Mouse (Mus musculus) C2C12 (cell line): Measurements from ENCODE around the gene Slc44a4. TPM values are rescaled to one million over a fixed set of nuclear protein-coding genes. Genes with fewer than 3 reads are reported as not detected.

Experiments used
- H3K27me3 ChIP-seq: one replicate; pipeline ENCODE4 v1.6.1; 2011; ENCODE audit not compliant: control insufficient read depth, insufficient read depth, insufficient read length
- H3K36me3 ChIP-seq: one replicate; pipeline ENCODE4 v1.6.1; 2011; ENCODE audit not compliant: control insufficient read depth, insufficient read depth
- H3K4me3 ChIP-seq: one replicate; pipeline ENCODE4 v1.5.1; 2011; ENCODE audit warnings: mild to moderate bottlenecking, control low read depth; ENCODE audit not compliant: poor library complexity, insufficient read depth, severe bottlenecking
- H3K79me2 ChIP-seq: one replicate; pipeline ENCODE4 v1.6.1; 2011; ENCODE audit not compliant: control insufficient read depth, insufficient read depth
- H3K79me3 ChIP-seq: one replicate; pipeline ENCODE4 v1.6.1; 2011; ENCODE audit warnings: low read depth, control low read depth
- H3ac ChIP-seq: one replicate; pipeline ENCODE3; 2011; ENCODE audit warnings: low read depth; ENCODE audit not compliant: control insufficient read depth, insufficient read length
- CEBPB ChIP-seq: IDR thresholded peaks from one replicate; pipeline ENCODE4 v1.6.1; 2011; ENCODE audit warnings: low read depth, mild to moderate bottlenecking, control low read depth, moderate library complexity
- CTCF ChIP-seq: IDR thresholded peaks from one replicate; pipeline ENCODE4 v1.5.1; 2011; ENCODE audit not compliant: control insufficient read depth, insufficient read depth, insufficient read length
- FOSL1 ChIP-seq: IDR thresholded peaks from one replicate; pipeline ENCODE4 v1.8.0; 2011; ENCODE audit warnings: mild to moderate bottlenecking, low read length; ENCODE audit not compliant: poor library complexity, insufficient read depth, severe bottlenecking
- MAX ChIP-seq: IDR thresholded peaks from one replicate; pipeline ENCODE4 v1.6.1; 2011; ENCODE audit warnings: mild to moderate bottlenecking, control low read depth
- MYOD1 ChIP-seq: IDR thresholded peaks from one replicate; pipeline ENCODE4 v1.6.1; 2011; ENCODE audit warnings: low read depth; ENCODE audit not compliant: control insufficient read depth, insufficient read length
- MYOG ChIP-seq: IDR thresholded peaks from one replicate; pipeline ENCODE4 v1.6.1; 2011; ENCODE audit not compliant: control insufficient read depth, insufficient read length; ENCODE audit errors: extremely low read depth
- USF1 ChIP-seq: IDR thresholded peaks from one replicate; pipeline ENCODE4 v1.6.1; 2011; ENCODE audit warnings: low read depth, mild to moderate bottlenecking, control low read depth, moderate library complexity
- polyA plus RNA-seq: library from polyadenylated mRNA; unstranded; fragments of >200 nt; fragmentation: generic; extraction: Trizol; gene quantifications from one replicate; pipeline ENCODE4 v1.2.1, GENCODE M21; 2012; ENCODE audit warnings: missing spikeins

Gene Slc44a4
- polyA plus RNA-seq, 1 experiment = 0.06 TPM

DNA sequence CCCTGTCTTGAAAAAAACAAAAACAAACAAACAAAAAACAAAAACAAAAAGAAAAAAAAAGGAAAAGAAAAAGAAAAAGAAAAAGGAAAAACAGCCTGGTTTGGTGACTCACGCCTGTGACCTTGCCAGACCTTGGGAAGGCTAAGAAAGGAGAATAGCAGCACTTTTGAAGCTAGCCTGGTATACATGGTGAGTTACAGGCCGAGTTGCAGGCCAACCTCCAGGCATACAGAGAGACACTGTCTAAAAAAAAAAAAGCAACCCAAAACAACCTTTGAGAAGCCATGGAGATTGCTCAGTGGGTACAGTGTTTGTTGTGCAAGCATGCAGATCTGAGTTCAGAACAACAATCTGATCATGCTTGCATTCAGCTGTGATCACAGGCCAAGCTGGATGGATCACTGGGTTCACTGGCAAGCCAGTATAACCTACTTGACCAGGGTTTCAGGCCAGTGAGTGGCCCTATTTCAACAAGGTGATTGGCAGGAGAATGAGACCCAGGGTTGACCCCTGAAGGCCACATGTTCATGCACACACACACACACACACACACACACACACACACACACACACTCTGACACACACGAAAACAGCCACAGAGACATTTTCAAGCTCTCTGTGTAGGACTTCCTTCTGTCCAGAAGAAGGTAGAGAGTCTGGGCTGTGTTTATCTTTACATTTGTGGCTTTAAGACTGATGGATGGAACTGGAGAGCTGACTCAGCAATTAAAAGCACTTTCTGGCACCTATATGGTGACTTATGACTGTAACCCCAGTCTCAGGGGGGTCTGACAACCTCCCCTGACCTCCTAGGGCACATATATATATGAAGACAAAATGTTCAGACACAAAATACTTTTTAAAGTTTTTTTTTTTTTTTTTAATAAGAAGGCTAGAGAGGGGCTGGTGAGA is 61.6 kb downstream of the Slc44a4 start:
- no peaks in the 10 kb centered on the region for H3K27me3 ChIP-seq
- H3ac ChIP-seq = no peak overlapping the region
- peaks cover 7% of the 10 kb centered on the region for H3K79me3 ChIP-seq
- no peak overlapping the region for H3K4me3 ChIP-seq
- H3K79me2 ChIP-seq = peaks cover 12% of the 10 kb centered on the region
- TF ChIP-seq CEBPB = no peak
- TF ChIP-seq CTCF = no peak
- no peak for TF ChIP-seq MYOG
- TF ChIP-seq MYOD1 = no peak
- TF ChIP-seq USF1 = no peak
- no peak for TF ChIP-seq MAX
- TF ChIP-seq FOSL1 = no peak
- H3K36me3 ChIP-seq = no peaks in the 10 kb centered on the region

DNA sequence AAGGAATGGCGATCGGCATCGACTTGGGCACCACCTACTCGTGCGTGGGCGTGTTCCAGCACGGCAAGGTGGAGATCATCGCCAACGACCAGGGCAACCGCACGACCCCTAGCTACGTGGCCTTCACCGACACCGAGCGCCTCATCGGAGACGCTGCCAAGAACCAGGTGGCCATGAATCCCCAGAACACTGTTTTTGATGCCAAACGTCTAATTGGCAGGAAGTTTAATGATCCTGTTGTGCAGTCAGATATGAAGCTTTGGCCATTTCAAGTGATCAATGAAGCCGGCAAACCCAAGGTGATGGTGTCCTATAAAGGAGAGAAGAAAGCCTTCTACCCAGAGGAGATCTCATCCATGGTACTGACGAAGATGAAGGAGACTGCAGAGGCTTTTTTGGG is 62.7 kb downstream of the Slc44a4 start:
- TF ChIP-seq FOSL1 (no peak), MAX (no peak), MYOG (no peak), MYOD1 (no peak)
- no peak overlapping the region for H3ac ChIP-seq
- H3K79me3 ChIP-seq = peaks cover 13% of the 10 kb centered on the region
- H3K79me2 ChIP-seq = peaks cover 23% of the 10 kb centered on the region
- H3K4me3 ChIP-seq = no peak overlapping the region
- H3K27me3 ChIP-seq = no peaks in the 10 kb centered on the region
- no peaks in the 10 kb centered on the region for H3K36me3 ChIP-seq

DNA sequence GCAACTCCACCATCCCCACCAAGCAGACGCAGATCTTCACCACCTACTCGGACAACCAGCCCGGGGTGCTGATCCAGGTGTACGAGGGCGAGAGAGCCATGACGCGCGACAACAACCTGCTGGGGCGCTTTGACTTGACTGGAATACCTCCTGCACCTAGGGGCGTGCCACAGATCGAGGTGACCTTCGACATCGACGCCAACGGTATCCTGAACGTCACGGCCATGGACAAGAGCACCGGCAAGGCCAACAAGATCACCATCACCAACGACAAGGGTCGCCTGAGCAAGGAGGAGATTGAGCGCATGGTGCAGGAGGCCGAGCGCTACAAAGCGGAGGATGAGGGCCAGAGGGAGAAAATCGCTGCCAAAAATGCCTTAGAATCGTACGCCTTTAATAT is 64.0 kb downstream of the Slc44a4 start:
- no peak overlapping the region for H3K4me3 ChIP-seq
- H3K79me2 ChIP-seq = peaks cover 36% of the 10 kb centered on the region
- H3K79me3 ChIP-seq = peaks cover 26% of the 10 kb centered on the region
- H3ac ChIP-seq = no peak overlapping the region
- TF ChIP-seq MAX (no peak), CEBPB (no peak), FOSL1 (no peak), MYOG (no peak), CTCF (no peak), MYOD1 (no peak)
- no peaks in the 10 kb centered on the region for H3K27me3 ChIP-seq
- peaks cover under 1% of the 10 kb centered on the region for H3K36me3 ChIP-seq

DNA sequence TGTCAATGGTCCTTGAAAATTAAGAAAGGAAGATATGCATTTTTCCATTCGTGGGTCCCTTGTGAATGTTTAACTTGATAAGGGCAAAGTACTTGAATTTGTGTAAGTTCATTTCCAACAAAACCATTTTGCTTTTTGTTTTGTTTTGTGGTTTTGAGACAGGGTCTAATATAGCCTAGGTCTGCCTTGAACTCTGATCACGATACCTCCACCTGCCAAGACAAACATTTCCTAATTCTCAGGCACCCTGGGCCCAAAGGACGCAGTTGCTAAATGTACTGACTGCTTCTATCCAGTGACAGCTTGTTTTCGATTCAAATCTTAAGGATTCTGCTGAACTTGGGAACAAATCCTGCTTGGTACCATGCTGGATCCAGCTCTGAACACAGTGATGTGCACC is 65.4 kb downstream of the Slc44a4 start:
- TF ChIP-seq FOSL1 = no peak
- TF ChIP-seq USF1 = no peak
- no peak for TF ChIP-seq MYOD1
- no peak for TF ChIP-seq CTCF
- no peak for TF ChIP-seq MYOG
- TF ChIP-seq MAX = no peak
- TF ChIP-seq CEBPB = no peak
- H3K4me3 ChIP-seq = no peak overlapping the region
- peaks cover 50% of the 10 kb centered on the region for H3K79me2 ChIP-seq
- H3K27me3 ChIP-seq = no peaks in the 10 kb centered on the region
- H3ac ChIP-seq = no peak overlapping the region
- peaks cover 38% of the 10 kb centered on the region for H3K79me3 ChIP-seq
- H3K36me3 ChIP-seq = peaks cover 3% of the 10 kb centered on the region

Other genes with a start within 250 kb of the Slc44a4 start
- 0.02 TPM for gene Tnxb, start 243.9 kb upstream of the Slc44a4 start, polyA plus RNA-seq
- gene C4b, start 170.6 kb upstream of the Slc44a4 start, polyA plus RNA-seq = not detected
- gene Cyp21a1, start 109.9 kb upstream of the Slc44a4 start, polyA plus RNA-seq = not detected
- 35.9 TPM for gene Stk19, start 77.5 kb upstream of the Slc44a4 start, polyA plus RNA-seq
- 27.2 TPM for gene Dxo, start 77.4 kb upstream of the Slc44a4 start, polyA plus RNA-seq
- gene Skiv2l, start 64.3 kb upstream of the Slc44a4 start, polyA plus RNA-seq = 28.1 TPM
- 75.1 TPM for gene Nelfe, start 64.1 kb upstream of the Slc44a4 start, polyA plus RNA-seq
- gene Cfb, start 51.9 kb upstream of the Slc44a4 start, polyA plus RNA-seq = 0.28 TPM
- gene Zbtb12, start 35.0 kb upstream of the Slc44a4 start, polyA plus RNA-seq = 15.2 TPM
- not detected for gene Gm20547, start 32.4 kb upstream of the Slc44a4 start, polyA plus RNA-seq
- 0.32 TPM for gene C2, start 16.2 kb upstream of the Slc44a4 start, polyA plus RNA-seq
- gene Ehmt2, start 16.0 kb upstream of the Slc44a4 start, polyA plus RNA-seq = 106 TPM
- gene Neu1, start 16.8 kb downstream of the Slc44a4 start, polyA plus RNA-seq = 11.7 TPM
- gene Hspa1b, start 44.8 kb downstream of the Slc44a4 start, polyA plus RNA-seq = 22.6 TPM
- not detected for gene Gm20481, start 55.4 kb downstream of the Slc44a4 start, polyA plus RNA-seq
- 1.8 TPM for gene Hspa1a, start 57.7 kb downstream of the Slc44a4 start, polyA plus RNA-seq
- gene Hspa1l, start 58.2 kb downstream of the Slc44a4 start, polyA plus RNA-seq = 0.99 TPM
- gene Lsm2, start 67.4 kb downstream of the Slc44a4 start, polyA plus RNA-seq = 133 TPM
- gene Vars, start 86.5 kb downstream of the Slc44a4 start, polyA plus RNA-seq = 214 TPM
- 0.07 TPM for gene Vwa7, start 102.1 kb downstream of the Slc44a4 start, polyA plus RNA-seq
- gene Sapcd1, start 113.5 kb downstream of the Slc44a4 start, polyA plus RNA-seq = 0.23 TPM
- 0.76 TPM for gene Msh5, start 132.3 kb downstream of the Slc44a4 start, polyA plus RNA-seq
- gene Clic1, start 135.5 kb downstream of the Slc44a4 start, polyA plus RNA-seq = 509 TPM
- gene Ddah2, start 144.6 kb downstream of the Slc44a4 start, polyA plus RNA-seq = 129 TPM
- 0.12 TPM for gene Ly6g6c, start 150.9 kb downstream of the Slc44a4 start, polyA plus RNA-seq
- gene Mpig6b, start 151.7 kb downstream of the Slc44a4 start, polyA plus RNA-seq = 0.04 TPM
- gene Ly6g6e, start 162.4 kb downstream of the Slc44a4 start, polyA plus RNA-seq = not detected
- not detected for gene Ly6g6d, start 163.6 kb downstream of the Slc44a4 start, polyA plus RNA-seq
- gene Ly6g6f, start 171.1 kb downstream of the Slc44a4 start, polyA plus RNA-seq = not detected
- 54.0 TPM for gene Abhd16a, start 174.8 kb downstream of the Slc44a4 start, polyA plus RNA-seq
- not detected for gene Ly6g5c, start 193.8 kb downstream of the Slc44a4 start, polyA plus RNA-seq
- 0.28 TPM for gene Ly6g5b, start 201.0 kb downstream of the Slc44a4 start, polyA plus RNA-seq
- gene Gpank1, start 207.0 kb downstream of the Slc44a4 start, polyA plus RNA-seq = 25.8 TPM
- 300 TPM for gene Csnk2b, start 207.6 kb downstream of the Slc44a4 start, polyA plus RNA-seq
- 13.0 TPM for gene D17H6S53E, start 211.9 kb downstream of the Slc44a4 start, polyA plus RNA-seq
- gene Apom, start 217.6 kb downstream of the Slc44a4 start, polyA plus RNA-seq = 0.20 TPM
- gene Bag6, start 220.7 kb downstream of the Slc44a4 start, polyA plus RNA-seq = 202 TPM